Mouse (Mus musculus): ENCODE measurements at regions not wholly inside any gene's neighbourhood (a gene's known extent, or its start where the extent isn't known, plus 50 kb on each side); places are given as distances from the start of the nearest gene placed in this dataset.

DNA sequence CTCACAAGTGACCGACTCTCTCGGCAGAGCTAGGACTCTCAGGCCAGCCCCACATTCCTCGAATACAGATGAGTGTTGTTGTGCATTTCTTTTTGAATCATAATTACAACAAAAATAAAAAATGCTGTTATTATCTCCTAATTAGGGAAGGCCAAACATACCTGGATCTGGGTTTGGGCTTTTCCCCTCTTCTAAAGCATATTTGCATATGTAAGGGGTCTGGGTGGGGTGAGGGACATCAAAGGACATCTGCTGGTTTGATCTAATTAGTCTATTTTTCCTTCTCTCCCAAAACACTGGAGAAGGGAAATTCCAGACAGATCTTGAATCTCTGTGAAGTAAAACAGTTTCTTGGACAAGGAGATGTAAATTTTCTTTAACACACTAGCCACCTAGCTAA is 85.3 kb downstream of the Tfap2a start:
- DNase-seq, result no peak

DNA sequence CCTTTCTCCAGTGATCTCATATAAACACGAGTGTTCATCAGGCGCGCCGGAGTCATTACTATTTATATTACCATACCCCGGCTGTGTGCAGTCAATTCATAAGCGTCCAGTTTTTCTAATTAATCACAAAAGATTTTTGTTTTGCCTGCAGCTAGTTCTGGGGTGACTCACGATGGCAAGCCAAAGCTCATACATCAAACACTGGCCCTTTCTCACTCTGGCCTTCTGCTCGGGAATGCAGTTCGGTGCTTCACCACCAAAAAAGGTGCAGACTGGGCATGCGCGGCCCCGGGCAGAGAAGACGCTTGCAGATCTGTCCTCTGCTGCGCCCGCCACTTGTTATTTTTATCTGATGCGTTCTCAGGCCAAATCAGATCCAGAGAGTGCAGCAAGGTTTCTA is 87.1 kb downstream of the Tfap2a start:
- peak; percentile 79 for DNase-seq

DNA sequence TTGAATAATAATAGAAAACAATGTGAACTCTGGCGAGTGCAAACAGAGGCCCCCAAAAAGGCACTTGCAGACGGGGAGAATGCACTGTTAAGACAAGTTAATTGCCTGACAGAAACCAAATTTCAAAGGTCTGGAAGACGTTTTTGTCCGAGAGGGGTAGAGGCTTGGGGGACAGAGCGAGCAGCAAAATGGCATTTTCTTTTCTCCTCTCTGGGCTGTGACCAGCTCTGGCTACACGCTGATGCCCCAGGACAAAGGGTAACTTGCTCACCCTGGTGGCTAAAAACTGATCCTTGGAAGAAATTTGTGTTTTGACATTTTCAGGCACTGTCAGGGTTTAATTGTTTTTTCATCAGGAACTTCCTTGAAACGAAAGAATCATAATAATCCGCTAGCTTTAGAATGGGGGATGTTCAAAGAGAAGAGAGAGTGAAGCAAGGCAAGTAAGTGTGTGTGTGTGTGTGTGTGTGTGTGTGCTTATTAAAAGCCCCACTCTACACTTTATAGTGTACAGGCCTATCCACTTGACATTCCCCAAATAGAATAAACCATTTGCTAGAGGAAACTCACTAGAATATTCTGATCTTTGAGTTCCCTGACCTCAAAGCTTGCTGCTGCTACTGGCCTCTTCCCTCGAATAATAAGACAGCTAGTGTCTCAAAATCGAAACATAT is 88.0 kb downstream of the Tfap2a start:
- no peak for DNase-seq

DNA sequence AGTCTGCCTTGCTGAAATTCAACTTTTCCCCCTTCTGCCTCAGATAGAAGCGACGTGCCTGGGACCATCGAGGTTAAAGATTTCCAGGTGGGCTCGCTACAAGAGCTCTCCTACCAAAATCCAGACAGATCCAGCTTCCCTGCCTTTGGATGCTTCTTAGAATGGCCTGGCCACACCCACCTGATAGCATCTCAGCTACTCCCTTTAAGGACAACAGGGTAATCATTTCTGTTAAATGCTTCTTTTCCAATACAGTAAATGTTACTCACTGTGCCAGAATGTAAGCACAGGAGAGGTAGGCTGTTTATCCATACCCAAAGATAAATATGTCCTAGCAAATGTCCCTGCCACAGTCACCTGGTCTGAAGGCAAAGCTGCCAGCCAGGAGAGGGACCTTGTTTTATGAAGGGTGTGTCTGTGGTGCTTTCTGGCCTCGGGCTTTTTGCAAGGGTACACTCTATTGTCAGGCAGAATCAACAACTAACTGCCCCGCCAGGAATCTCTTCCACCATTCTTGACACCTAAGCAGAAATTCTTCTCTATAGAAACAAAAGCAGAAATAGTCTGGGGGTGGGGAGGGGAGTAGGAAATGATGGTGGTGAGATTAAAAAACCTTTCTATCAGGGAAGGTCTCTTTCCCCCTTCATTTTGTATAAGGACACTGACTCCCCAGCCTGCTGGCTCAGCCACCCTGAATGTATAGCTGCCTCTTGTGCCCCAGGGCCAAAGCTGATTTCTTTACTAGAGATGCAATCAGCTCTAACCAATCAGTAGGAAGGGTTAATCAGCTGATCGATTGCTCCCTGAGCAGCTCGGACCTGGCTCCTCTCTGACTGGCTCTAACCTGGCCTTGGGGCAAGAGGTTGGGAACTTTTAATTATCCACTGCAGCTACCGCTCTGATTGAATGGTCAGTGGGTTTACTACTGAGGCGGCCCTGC is 88.8 kb downstream of the Tfap2a start:
- DNase-seq, result no peak

DNA sequence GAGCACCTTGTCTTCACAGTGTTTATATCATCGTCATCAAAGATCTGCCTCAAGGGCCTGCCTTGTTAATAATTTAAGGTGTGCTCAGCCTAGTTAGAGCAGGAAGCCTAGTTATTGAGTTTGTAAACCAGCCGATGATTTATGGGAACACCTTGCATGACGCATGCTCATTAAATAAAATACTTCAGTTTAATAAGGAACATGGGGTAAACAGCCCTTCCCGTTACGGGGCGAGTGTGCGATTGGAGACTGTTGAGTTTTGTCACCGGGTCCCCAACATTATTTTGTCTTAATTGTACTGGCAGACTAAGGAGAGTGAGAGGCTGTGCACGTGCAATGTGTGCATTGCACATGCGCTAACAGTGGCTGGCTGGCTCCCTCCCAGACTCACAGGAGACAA is 92.0 kb downstream of the Tfap2a start:
- DNase-seq, result no peak

DNA sequence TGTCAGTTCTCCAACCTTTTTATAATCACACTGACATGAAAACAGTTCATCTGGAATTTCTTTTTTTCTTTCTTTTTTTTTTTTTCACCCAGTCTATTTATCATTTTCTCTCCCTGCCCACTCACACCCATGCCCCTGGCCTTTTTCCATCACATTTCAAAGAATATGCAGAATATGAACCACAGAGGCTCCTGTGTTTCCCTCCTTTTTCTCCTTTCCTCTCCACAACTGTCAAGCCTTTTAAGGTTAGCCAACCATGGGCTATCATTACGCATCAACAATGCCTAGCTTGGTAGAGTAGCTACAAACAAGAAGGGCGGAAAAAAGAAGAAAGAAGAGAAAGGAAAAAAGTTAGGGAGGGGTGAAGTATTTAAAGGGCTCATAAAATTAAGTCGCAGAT is 92.5 kb downstream of the Tfap2a start:
- DNase-seq, result no peak

DNA sequence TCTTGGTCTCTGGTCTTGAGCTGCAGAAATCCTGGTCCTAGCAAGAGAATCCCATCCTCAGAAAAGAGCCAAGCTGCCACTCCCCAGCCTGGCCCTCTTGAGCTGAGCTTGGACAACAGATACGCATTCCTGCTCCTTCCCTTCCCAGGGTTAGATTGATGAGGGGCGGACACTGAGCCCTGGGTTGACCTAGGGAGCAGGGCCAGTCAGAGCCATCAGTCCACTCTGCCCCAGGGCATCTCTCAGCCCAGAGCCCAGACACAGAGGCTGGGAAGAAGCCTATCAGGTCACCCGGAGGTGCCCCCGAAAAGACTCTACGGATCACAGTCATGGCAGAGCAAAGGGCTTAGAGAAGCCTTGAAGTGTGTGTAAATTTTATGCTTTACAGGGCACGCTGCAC is 95.2 kb downstream of the Tfap2a start:
- DNase-seq, result no peak

DNA sequence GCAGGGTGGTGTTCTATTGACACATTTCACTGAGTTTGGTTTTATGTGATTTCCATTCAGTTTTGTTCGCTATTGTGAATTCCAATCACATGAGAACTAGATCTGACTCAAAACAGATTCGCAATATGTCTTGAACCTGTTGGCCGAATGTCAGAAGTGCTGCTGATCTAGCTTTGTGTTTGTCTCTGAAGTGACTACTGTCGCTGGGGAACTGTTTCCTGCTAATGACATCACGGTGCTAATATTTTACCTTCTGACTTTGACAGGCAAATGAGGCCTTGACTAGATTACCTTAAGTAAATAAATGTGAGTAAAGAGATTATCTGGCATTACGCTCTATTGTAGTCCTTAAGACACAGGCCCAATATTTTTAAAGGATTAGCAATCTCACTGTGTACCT is 100.9 kb downstream of the Tfap2a start:
- DNase-seq, result no peak

DNA sequence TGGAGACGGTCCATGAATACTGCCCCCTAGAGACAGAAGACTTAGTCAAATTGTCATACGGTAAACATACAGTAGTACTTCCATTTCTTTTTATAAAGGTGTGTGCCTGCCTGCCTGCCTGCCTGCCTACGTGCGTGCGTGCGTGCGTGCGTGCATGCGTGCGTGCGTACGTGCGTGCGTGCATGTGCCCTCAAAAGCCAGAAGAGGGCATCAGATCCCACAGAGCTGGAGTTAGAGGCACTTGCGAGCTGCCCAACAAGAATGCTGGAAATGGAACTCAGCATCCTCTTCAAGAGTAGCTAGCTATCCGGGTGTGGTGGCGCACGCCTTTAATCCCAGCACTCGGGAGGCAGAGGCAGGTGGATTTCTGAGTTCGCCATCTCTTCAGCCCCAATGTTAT is 120.3 kb downstream of the Tfap2a start:
- no peak for DNase-seq

DNA sequence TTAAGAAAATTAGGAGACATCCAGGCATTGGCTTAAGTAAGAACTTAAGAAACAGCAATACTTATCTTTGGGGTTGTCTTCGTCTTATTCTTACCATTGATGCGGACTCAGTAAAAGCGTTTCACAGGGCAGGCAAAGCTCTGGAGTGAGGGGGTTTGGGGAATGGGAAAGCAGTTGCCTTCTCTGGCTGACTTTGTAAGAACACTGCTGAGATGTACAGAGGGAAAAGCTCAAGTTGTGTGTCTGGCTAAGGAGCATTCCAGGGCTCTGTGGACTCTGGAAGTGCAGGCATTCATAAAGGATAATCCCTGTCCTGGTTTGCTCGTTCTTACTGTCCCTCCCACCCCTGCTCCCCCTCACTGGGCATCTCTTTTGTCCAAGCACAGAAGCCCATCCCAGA is 129.7 kb downstream of the Tfap2a start:
- no peak for DNase-seq

DNA sequence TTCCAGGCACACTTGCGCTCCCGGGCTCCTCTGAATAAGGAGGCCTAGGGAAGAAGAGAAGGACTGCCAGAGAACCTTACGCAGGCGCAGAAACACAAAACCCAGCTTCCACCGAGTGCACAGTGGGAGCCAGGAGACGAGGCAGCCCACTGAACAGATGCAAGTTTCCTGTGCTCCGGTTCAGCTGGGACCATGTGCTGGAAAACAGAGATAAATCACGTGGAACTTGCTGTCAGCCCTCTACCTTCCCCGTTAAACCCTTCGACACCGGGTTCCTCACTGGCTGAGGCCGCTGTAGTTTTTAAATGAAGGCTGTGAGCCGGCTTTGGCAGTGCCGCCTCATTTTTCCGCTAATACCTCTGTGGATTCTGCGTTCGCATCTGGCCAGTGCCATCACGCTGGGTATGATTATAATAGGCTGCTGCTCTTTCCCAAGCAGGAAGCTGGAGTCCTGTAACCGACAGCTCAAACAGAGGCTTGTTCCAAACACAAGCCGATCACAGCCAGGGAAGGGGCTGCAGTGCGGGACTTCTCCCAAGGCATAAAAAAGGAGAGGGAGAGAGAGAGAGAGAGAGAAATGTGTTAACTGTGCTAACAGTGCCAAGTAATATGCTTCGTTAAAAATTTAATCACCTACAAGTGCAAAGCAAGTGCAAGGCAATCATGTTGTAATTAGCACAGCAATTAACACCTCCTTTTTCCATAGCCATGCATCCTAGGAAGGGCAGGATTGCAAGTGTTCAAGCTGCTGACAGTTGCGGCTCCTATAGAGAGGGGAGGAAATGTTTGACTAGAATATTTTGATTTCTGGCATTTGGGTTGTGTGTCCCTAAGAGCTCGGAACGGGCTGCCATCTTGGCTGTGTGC is 131.5 kb downstream of the Tfap2a start:
- DNase-seq, result no peak

DNA sequence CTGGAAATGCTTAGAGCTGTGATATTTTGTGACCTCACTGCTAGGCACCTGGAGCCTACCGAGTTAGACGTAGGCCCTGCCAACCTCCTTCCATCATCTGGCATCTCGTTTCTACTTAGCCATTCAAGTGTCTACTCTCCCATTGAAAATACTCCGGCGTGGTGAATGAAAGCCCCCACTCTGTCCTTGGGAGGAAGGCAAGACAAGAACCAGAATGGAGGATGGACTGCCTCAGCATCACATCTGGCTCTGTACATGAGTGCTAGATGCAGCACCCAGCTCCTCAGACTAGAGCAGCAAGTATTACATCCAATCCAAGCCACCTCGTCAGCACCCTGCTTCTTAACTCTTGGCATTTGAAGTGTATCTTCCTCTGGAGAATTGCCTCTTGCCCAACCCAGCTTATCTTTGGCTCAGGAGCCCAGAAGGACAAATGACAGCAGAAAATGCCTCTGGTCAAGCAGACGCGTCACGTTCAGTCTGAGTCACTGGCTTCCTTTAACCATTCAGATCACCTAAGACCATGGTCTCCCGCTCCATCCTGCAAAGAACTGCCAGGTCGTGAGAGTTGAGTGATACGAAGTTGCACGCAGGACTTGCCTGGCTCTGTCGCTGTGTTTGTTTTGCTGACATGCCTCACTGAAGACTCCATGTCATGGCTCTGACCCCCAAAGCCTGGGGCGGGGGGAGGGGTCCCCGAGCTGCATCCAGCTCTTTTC is 132.3 kb downstream of the Tfap2a start:
- no peak for DNase-seq

DNA sequence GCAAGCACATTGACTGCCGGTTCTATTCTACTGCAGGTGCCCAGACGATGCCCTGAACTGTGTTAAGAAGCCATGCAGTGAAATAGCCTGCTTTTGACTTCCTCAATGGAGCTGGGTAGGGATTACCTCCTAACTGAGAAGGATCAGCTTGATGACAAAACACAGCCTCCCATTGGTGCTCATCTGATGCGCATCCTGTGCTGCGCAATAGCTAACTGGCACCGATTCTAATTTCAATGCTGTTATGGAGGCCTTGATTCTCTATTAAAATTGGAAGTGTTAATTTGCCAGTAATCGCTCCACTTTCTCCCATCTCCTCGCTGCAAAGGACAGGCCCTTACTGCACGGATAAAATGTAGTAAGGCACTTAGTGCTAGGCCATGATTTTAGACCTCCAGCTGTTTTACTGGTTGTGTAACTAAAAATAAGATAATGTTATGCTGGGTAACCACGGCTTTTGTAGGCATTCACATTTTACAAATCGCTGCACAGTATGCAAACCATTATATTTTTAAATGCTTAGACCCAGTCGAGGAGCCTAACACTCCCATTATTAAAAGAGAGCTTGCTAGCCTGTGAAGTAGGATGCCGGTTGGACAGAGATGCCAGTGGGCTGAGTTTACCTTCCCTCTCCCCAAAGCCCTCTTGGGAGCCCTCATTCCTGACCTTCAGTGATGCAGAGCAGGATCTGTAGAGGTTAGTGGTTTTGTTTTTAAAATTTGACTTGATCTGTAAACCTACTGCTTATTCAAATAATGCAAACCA is 163.0 kb downstream of the Tfap2a start:
- no peak for DNase-seq

DNA sequence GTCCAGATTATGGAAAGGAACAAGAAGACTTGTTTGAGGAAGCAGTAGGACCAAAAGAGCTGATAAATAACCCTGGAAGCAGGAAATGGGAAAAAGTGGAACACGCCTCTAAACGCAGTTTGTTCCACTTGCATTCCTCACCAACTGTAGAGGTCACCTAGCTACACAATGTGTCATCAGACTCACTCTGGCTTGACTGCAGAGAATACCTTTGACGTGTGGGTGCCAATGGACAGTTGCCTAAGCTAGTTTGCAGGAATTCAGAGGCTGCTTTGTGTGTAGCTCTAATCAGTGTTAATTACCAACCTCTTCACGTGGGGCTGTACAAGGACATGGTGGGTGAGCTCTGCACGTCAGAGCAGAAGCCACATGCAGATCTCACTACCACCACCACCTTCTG is 168.7 kb downstream of the Tfap2a start:
- no peak for DNase-seq

DNA sequence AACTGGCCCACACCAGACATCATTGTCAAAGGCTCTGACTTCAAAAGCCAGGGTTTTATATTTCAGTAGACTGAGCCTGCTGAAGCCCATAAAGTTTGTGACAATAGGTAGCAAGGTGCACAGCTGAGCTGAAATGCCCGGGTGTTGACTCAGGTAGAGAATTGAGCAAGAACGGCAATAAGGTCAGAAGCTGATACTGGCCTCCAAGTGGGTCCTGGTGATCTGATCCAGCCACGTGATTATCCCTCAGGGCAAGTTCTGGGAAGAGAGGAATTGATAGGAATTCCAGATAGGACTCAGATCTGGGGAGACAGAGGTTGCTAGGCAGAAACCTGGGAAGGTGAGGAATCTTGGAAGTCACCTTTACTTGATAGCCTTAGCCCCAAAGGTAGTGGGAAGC is 170.4 kb downstream of the Tfap2a start:
- no peak for DNase-seq

DNA sequence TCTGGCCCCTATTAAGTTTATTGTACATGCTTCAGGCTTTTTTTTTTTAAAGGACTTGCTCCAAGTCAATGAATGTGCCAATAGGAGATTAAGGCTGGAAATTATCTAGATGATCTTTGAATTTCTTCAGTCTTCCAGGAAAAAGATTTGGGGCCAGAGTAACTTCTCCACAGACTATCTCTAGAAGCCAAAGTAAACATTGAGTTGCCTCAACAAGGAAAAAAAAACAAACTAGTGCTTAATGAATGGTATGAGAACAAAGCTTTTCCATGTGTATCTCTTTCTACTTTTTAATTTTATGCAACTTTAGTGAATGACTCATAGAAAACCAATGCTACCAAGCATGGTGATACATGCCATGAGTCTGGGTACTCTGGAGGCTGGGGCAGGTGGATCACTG is 173.8 kb downstream of the Tfap2a start:
- DNase-seq, result no peak

DNA sequence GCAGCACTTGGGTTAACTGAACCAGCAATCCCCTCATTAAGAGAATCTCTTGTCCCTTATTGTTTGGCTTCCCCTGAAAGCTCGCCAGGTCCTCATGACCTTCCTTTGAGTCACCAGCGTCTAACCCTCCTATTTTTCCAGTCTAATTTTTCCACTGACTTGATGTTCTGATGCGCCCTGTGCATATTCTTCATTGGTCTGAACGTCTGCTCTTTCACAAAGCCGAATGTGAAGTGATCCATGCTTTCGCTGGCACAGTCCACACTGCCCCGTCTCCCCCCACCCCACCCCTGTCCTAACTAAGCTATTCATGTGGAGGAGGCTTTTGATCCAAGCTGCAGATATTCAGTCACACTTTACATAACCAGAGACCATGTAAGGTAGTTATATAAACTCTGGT is 183.8 kb downstream of the Tfap2a start:
- DNase-seq, result no peak

DNA sequence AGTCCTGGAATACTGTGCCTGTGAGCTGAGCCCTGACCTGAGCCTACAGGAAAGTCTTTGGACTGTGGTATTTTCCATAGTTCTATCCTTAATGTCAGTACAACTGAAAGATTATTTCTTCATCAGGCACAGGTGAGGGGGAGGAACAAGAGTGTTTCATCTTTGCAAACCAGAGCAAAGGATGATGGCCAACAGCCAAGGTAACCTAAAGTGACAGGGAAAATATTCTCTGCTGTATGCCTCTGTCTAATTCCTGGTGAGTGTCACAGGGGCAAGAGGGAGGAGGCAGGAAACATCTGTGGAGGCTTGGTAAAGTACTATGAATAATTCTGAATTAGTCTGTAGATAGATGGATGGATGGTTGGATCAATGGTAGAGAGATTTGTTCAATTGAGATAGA is 164.3 kb upstream of the Ofcc1 start:
- no peak for DNase-seq

DNA sequence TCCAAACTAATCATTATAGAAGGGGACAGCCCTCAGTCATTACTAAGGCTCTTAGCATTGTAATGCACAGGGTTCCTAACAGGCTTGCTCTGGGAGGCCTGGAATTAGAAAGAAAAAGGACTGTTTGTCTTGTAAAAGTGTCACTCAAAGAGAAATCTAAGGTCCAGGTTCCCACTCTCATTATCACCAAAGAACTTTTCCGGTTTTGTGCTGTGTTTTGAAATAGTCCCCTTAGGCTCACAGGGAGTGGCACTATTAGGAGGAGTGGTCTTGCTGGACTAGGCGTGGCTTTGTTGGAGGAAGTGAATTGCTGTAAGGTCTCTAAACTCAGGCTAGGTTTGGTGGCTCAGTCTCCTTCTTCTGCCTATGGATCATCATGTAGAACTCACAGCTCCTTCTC is 161.9 kb upstream of the Ofcc1 start:
- DNase-seq, result no peak

DNA sequence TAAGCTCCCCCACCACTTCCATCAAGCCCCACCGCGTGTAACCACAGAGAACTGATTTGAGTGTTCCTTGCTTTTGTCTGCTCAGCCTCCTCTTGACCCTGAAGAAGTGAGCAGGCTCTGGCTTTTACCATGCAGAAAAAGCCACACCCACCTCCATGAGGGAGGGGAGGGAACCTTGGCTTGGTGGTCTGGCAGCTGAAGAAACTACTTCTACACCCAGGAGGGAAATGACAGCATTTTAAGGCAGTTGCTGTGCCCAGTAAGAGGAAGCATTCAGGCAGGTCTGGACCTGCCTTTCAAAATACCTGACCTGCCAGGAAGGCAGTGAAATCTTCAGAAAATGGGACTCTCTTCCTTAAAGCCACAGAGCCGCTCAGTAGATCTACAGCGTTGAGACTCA is 156.9 kb upstream of the Ofcc1 start:
- no peak for DNase-seq

DNA sequence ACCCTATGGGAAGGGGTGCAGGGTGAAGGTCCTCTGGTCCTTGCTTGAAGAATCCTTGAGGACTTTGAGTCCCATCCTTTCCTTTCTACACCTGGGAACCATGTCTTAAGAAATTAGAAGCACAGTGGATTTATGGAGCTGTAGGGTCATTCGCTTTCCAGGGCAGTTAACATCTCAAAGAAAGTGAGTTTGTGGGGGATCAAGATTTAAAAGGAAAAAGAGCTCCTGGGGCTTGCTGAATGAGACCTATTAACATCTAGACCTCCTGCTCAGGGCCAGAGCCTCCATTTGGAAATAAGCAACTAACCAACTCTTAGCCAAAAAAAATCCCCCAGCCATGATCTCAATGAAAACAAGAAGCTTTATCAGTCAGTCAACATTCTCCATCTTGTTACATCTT is 148.0 kb upstream of the Ofcc1 start:
- DNase-seq, result no peak

DNA sequence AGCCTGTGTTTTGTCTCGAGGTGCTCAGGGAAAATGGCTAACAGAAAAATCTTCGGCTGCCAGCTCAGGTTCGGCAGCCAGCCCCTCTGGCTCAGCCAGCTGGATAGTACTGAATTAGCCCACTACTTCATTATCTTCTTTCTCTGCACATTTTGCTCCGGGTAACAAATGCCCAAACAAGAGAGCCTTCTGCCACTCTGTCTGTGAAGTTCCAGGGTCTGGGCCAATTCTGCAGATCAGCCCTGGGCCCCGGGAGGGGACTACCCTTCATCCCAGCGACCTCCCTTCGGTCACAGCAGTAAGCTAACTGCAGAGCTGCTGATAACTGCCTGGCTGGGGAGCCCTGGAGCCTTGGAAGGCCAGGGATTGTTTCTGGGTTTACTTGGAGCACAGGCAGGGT is 119.6 kb upstream of the Ofcc1 start:
- DNase-seq, result no peak
